Mouse (Mus musculus): ENCODE measurements at regions not wholly inside any gene's neighbourhood (a gene's known extent, or its start where the extent isn't known, plus 50 kb on each side); places are given as distances from the start of the nearest gene placed in this dataset.

DNA sequence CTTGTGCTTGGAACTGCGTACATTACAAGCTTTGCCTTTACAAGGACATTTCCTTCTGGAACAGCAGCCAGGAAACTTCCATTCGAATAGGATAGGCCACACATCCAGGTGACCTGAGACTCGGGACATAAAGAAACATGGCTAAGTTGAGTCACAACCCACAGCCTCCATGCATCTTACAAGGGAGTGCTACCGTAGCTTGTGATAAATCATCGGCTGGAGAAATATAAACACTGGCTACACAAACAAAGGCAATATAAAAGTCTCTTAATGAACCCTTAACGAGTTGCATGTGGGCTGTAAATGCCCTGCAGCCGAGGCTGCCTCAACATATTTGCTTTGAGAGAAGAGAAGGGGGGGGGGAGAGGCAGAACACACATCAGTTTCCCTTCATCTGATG, 250.1 kb upstream of the Ank start:
- Histone ChIP-seq H3K27ac (ENCODE audit: low read depth) (no peak overlapping the region), H3K4me1 (replicated peaks; ENCODE audit: control insufficient read depth, insufficient read depth, low read length) (0 out of 2 replicates have a peak, but pooled peaks cover 5% of the 10 kb centered on the region), H3K36me3 (ENCODE audit: control insufficient read depth, insufficient read depth, low read length) (no peaks in the 10 kb centered on the region), H3K9ac (ENCODE audit: low read length) (no peak overlapping the region), H3K4me3 (ENCODE audit: low read depth, low read length) (no peak overlapping the region), H3K4me2 (ENCODE audit: low read length) (no peak overlapping the region), H3K9me3 (ENCODE audit: control insufficient read depth, low read length) (no peaks in the 10 kb centered on the region), H3K27me3 (replicated peaks; ENCODE audit: control insufficient read depth, insufficient read depth, low read length) (no peaks in the 10 kb centered on the region)
- 21% methylated on average over 7 of the region's 7 CpGs for WGBS
- ATAC-seq (replicated peaks; ENCODE audit: low FRiP score, low TSS enrichment, low read depth) (no peak), DNase-seq (ENCODE audit: low spot score) (no peak)

DNA sequence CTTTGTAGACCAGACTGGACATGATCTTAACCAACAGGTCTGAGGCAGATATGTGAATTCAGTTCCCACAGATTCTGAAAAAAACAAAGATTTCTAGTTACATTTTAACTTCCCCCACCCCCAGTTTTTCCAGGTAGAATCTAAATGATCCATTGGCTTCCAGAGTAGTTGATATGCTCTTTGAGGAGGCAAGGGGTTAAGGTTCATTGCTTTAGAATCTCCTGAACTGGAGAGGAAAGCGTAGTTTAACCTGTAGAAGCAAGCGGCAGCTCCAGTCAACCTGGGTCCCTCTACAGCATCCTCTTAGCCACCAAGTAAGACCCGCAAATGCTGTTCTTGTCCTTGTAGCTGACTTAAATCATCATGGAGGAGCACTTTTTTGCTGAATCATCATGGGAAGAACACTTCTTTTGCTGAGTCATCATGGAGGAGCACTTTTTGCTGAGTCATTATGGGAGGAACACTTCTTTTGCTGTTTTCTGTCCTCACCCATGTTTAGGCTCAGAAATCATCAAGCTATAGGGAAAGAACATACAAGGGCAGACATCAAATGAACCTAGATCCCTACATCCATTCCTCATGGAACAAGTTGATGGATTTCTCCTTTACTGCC, 247.2 kb upstream of the Ank start:
- WGBS: 94% methylated on average over 3 of the region's 3 CpGs
- ATAC-seq (replicated peaks; ENCODE audit: low FRiP score, low TSS enrichment, low read depth): no peak

DNA sequence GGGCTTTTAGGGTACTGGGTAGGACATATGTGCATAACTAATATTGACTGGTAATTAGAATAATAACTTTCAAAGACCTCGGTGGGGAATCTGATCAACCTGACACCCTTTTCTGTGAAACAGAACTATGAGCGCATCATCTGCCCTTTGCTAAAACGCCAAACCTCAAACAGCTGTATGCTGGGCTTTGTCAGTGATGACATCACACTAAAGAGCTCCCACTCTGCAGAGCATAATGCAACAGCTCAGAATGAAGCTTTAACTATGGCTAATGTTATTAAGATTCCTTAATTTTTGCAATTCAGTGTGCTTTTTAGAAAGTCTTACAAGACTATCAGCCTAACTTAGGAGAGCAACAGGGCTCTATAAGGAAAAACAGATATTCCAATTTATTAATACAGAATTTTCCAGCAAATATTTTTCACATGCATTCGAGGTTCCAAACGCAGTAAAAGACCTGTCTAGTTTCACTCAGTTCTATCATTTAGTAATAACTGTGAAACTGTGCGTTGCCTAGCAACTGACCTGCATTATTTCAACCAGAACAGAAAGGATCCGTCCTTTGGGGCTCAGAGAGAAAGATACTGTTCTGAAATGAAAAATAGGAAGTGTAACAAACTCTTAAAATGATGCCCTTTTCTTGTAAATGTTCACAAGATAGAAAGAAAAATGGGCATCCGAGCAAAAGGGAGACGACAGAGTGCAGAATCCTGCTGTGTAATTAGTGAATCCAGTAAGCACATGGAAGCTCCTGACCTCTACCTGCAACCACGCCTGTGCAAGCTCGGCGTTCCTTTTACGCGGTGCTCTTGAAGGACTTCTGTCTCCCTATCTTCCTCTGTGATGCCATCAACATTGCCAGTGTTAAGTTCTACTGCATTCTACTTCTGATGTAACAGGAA, 242.6 kb upstream of the Ank start:
- Histone ChIP-seq H3K9ac (ENCODE audit: low read length) (no peak overlapping the region), H3K27ac (ENCODE audit: low read depth) (no peak overlapping the region), H3K9me3 (ENCODE audit: control insufficient read depth, low read length) (no peaks in the 10 kb centered on the region), H3K4me3 (ENCODE audit: low read depth, low read length) (no peak overlapping the region), H3K27me3 (replicated peaks; ENCODE audit: control insufficient read depth, insufficient read depth, low read length) (no peaks in the 10 kb centered on the region), H3K4me2 (ENCODE audit: low read length) (peak overlapping the region; percentile 3; the same call in 1 of the 2 replicates), H3K4me1 (replicated peaks; ENCODE audit: control insufficient read depth, insufficient read depth, low read length) (no peaks in the 10 kb centered on the region), H3K36me3 (ENCODE audit: control insufficient read depth, insufficient read depth, low read length) (no peaks in the 10 kb centered on the region)
- DNase-seq (ENCODE audit: low spot score): no peak
- no peak for ATAC-seq (replicated peaks; ENCODE audit: low FRiP score, low TSS enrichment, low read depth)
- 58% methylated on average over 14 of the region's 14 CpGs for WGBS

More for the DNA sequence above, 247.2 kb upstream of the Ank start:
- H3K4me2 ChIP-seq (ENCODE audit: low read length): no peak overlapping the region
- no peak overlapping the region for H3K27ac ChIP-seq (ENCODE audit: low read depth)
- H3K27me3 ChIP-seq (replicated peaks; ENCODE audit: control insufficient read depth, insufficient read depth, low read length): no peaks in the 10 kb centered on the region
- H3K9ac ChIP-seq (ENCODE audit: low read length): no peak overlapping the region
- 0 out of 2 replicates have a peak, but pooled peaks cover 5% of the 10 kb centered on the region for H3K4me1 ChIP-seq (replicated peaks; ENCODE audit: control insufficient read depth, insufficient read depth, low read length)
- H3K4me3 ChIP-seq (ENCODE audit: low read depth, low read length): no peak overlapping the region
- DNase-seq (ENCODE audit: low spot score): no peak
- H3K36me3 ChIP-seq (ENCODE audit: control insufficient read depth, insufficient read depth, low read length): no peaks in the 10 kb centered on the region
- H3K9me3 ChIP-seq (ENCODE audit: control insufficient read depth, low read length): no peaks in the 10 kb centered on the region

- ATAC-seq (replicated peaks; ENCODE audit: low FRiP score, low TSS enrichment, low read depth): no peak
- Histone ChIP-seq H3K4me1 (replicated peaks; ENCODE audit: control insufficient read depth, insufficient read depth, low read length) (no peaks in the 10 kb centered on the region), H3K27ac (ENCODE audit: low read depth) (no peak overlapping the region), H3K9ac (ENCODE audit: low read length) (no peak overlapping the region), H3K9me3 (ENCODE audit: control insufficient read depth, low read length) (no peaks in the 10 kb centered on the region), H3K4me2 (ENCODE audit: low read length) (peak overlapping the region; percentile 3; the same call in 1 of the 2 replicates), H3K36me3 (ENCODE audit: control insufficient read depth, insufficient read depth, low read length) (no peaks in the 10 kb centered on the region), H3K27me3 (replicated peaks; ENCODE audit: control insufficient read depth, insufficient read depth, low read length) (no peaks in the 10 kb centered on the region), H3K4me3 (ENCODE audit: low read depth, low read length) (no peak overlapping the region)
- 82% methylated on average over 4 of the region's 4 CpGs for WGBS
- DNase-seq (ENCODE audit: low spot score): no peak
Measured at GRCm38 (mm10) chr15:27224512-27224850, 242.0 kb upstream of the Ank start.

GRCm38 (mm10) chr15:27232804-27233203, 233.7 kb upstream of the Ank start:
- Histone ChIP-seq H3K4me3 (ENCODE audit: low read depth, low read length) (no peak overlapping the region), H3K9me3 (ENCODE audit: control insufficient read depth, low read length) (no peaks in the 10 kb centered on the region), H3K27me3 (replicated peaks; ENCODE audit: control insufficient read depth, insufficient read depth, low read length) (no peaks in the 10 kb centered on the region), H3K36me3 (ENCODE audit: control insufficient read depth, insufficient read depth, low read length) (no peaks in the 10 kb centered on the region), H3K27ac (ENCODE audit: low read depth) (no peak overlapping the region), H3K9ac (ENCODE audit: low read length) (no peak overlapping the region), H3K4me2 (ENCODE audit: low read length) (no peak overlapping the region), H3K4me1 (replicated peaks; ENCODE audit: control insufficient read depth, insufficient read depth, low read length) (no peaks in the 10 kb centered on the region)
- WGBS: 78% methylated on average over 5 of the region's 5 CpGs
- no peak for DNase-seq (ENCODE audit: low spot score)
- ATAC-seq (replicated peaks; ENCODE audit: low FRiP score, low TSS enrichment, low read depth): no peak

DNA sequence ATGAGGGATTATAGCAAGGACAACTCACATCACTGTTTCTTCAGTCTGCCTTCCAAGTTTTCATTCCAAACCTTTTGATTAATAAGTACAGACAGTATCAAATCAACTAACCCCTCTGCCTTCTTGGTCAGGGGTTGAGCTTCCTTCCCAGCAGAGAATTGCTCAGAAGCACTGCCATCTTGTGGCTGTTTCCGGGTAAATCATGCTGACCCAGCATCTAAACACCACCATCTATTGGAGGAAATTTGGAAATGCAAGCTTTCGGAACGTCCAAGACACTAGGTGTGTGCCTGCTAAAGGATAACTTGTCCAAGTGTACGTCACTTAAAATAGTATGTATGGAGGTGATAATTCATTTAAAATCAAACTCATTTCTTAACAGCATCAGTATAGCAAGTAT, 231.7 kb upstream of the Ank start:
- DNase-seq (ENCODE audit: low spot score) (peak; percentile 80), ATAC-seq (replicated peaks; ENCODE audit: low FRiP score, low TSS enrichment, low read depth) (peak; percentile 40)
- Histone ChIP-seq H3K9me3 (ENCODE audit: control insufficient read depth, low read length) (no peaks in the 10 kb centered on the region), H3K4me1 (replicated peaks; ENCODE audit: control insufficient read depth, insufficient read depth, low read length) (no peaks in the 10 kb centered on the region), H3K36me3 (ENCODE audit: control insufficient read depth, insufficient read depth, low read length) (no peaks in the 10 kb centered on the region), H3K27ac (ENCODE audit: low read depth) (no peak overlapping the region), H3K4me3 (ENCODE audit: low read depth, low read length) (no peak overlapping the region), H3K27me3 (replicated peaks; ENCODE audit: control insufficient read depth, insufficient read depth, low read length) (no peaks in the 10 kb centered on the region), H3K4me2 (ENCODE audit: low read length) (no peak overlapping the region), H3K9ac (ENCODE audit: low read length) (no peak overlapping the region)
- WGBS: 22% methylated on average over 4 of the region's 4 CpGs

- H3K4me2 ChIP-seq (ENCODE audit: low read length): no peak overlapping the region
- no peak overlapping the region for H3K4me3 ChIP-seq (ENCODE audit: low read depth, low read length)
- 67% methylated on average over 1 of the region's 1 CpGs for WGBS
- no peaks in the 10 kb centered on the region for H3K4me1 ChIP-seq (replicated peaks; ENCODE audit: control insufficient read depth, insufficient read depth, low read length)
- no peak overlapping the region for H3K27ac ChIP-seq (ENCODE audit: low read depth)
- no peaks in the 10 kb centered on the region for H3K27me3 ChIP-seq (replicated peaks; ENCODE audit: control insufficient read depth, insufficient read depth, low read length)
- ATAC-seq (replicated peaks; ENCODE audit: low FRiP score, low TSS enrichment, low read depth): no peak
- no peak for DNase-seq (ENCODE audit: low spot score)
- H3K9ac ChIP-seq (ENCODE audit: low read length): no peak overlapping the region
- no peaks in the 10 kb centered on the region for H3K36me3 ChIP-seq (ENCODE audit: control insufficient read depth, insufficient read depth, low read length)
- no peaks in the 10 kb centered on the region for H3K9me3 ChIP-seq (ENCODE audit: control insufficient read depth, low read length)
Measured at GRCm38 (mm10) chr15:27238301-27238700, 228.2 kb upstream of the Ank start.

DNA sequence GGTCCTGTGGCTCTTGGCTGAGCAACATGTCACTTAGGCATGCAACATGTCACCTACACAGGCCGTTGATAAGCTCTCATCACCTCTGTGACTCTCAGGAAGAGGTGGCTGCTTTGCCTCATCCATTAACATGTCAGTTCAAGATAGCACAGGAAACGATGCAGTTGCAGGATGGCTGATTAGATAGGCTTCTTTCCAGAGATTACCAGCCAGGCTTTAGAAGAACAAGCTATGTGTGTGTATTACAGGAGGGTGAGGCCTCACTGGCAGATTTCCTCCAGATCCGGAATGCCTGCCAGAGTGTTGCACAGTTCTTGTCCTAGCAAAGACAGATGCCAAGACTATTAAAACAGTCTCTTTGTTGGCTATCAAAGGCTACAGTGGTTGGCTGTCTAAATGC, 220.2 kb upstream of the Ank start:
- no peak overlapping the region for H3K27ac ChIP-seq (ENCODE audit: low read depth)
- H3K4me1 ChIP-seq (replicated peaks; ENCODE audit: control insufficient read depth, insufficient read depth, low read length): no peaks in the 10 kb centered on the region
- H3K9me3 ChIP-seq (ENCODE audit: control insufficient read depth, low read length): no peaks in the 10 kb centered on the region
- no peaks in the 10 kb centered on the region for H3K27me3 ChIP-seq (replicated peaks; ENCODE audit: control insufficient read depth, insufficient read depth, low read length)
- H3K4me3 ChIP-seq (ENCODE audit: low read depth, low read length): no peak overlapping the region
- H3K36me3 ChIP-seq (ENCODE audit: control insufficient read depth, insufficient read depth, low read length): no peaks in the 10 kb centered on the region
- ATAC-seq (replicated peaks; ENCODE audit: low FRiP score, low TSS enrichment, low read depth): no peak
- 11% methylated on average over 3 of the region's 3 CpGs for WGBS
- H3K9ac ChIP-seq (ENCODE audit: low read length): no peak overlapping the region
- DNase-seq (ENCODE audit: low spot score): no peak
- H3K4me2 ChIP-seq (ENCODE audit: low read length): no peak overlapping the region
